Mouse (Mus musculus): ENCODE data around the gene Ahcyl1.

Gene Ahcyl1

DNA sequence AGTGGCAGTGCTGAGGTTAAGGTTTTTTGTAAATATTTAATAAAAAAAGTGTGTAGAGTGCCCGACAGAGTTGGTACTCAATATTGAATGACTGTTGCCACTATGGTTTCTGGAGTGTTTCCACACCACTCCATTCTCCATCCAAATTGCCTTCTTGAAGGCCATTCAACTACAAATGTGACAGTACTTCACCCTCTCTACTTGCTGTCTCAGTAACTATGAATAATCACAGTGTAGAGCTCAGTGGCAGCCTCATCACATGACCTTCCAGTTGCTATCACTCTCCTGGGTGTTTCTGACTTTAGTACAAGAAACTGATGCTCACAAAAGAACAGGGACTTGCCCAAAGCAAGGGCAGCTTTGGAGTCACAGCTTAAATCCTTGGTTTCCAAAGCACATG lies 19.6 kb upstream of the Ahcyl1 start:
- Histone ChIP-seq H3K27me3 (ENCODE audit: control insufficient read depth, insufficient read depth, low read length, poor library complexity, severe bottlenecking) (no peaks in the 10 kb centered on the region), H3K36me3 (ENCODE audit: control insufficient read depth, insufficient read depth, low read length, poor library complexity, severe bottlenecking) (no peaks in the 10 kb centered on the region)
- no peak for DNase-seq (ENCODE audit: low read depth, low spot score)

DNA sequence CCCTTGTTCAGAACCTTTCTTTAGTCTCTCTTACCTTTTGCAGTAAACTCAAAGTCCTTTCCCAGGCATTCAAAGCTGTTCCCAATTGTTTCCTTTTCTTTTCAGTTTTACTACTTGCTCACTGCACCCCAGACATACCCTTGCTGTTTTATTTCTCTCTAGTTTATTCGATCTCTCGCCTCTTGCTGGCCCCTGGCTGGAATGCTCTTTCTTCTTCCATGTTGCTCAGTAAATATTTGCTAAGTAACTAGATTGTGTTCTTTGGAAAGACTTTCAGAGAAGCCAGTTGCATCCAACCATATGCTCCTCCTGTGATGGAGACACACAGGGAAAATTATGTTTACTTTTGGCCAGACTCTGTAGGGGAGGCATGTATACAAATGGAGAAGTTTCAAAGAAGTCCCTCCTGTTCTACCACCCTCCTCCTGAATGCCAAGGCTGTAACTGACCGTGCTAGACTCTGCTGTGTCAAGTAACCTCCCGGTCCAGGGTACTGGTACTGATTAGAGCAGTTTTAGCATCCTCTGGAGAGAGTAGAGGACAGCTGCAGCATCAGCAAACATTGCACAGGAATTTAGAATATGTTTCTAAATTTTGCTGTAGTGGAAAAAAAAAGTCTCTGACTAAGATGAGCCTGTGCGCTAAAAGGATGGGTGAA lies 18.0 kb upstream of the Ahcyl1 start:
- Histone ChIP-seq H3K27me3 (ENCODE audit: control insufficient read depth, insufficient read depth, low read length, poor library complexity, severe bottlenecking) (no peaks in the 10 kb centered on the region), H3K36me3 (ENCODE audit: control insufficient read depth, insufficient read depth, low read length, poor library complexity, severe bottlenecking) (no peaks in the 10 kb centered on the region)
- DNase-seq (ENCODE audit: low read depth, low spot score) = no peak

DNA sequence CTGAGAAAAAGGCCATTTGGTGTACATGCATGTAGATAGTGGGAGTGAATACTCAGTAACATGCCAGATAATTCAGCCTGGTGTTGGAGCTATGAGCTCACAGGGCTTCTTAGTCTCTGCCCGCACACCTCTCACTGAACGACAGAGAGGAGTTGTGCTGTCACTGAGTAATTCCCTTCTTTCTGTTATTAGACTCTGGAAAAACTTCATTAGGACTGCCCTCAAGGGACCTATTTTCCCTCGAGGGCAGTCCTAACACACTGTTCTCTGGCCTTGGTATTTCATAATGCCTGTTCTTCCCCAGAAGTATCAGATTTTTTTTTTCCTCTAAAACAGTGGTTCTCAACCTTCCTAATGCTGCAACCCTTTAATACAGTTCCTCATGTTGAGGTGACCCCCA lies 15.7 kb upstream of the Ahcyl1 start:
- H3K36me3 ChIP-seq (ENCODE audit: control insufficient read depth, insufficient read depth, low read length, poor library complexity, severe bottlenecking) = no peaks in the 10 kb centered on the region
- H3K27me3 ChIP-seq (ENCODE audit: control insufficient read depth, insufficient read depth, low read length, poor library complexity, severe bottlenecking) = no peaks in the 10 kb centered on the region
- DNase-seq (ENCODE audit: low read depth, low spot score) = no peak

DNA sequence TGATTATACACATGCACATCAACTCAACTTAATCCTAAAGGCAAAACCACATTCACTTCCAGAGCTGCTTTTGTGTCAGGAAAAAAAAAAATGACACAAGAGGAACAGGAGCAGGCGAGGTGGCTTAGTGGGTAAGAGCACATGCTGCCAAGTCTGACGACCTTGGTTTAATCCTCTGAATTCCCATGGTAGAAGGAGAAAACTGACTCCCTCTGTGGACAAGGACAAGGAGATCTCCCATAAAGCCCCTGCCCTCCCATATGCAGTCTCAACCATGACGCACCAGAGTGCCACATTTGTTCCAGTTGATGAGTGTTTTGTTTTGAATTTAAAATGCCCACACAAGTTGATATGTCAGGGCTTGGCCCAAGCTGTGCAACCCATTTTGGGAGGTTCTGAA lies 12.8 kb upstream of the Ahcyl1 start:
- no peak for DNase-seq (ENCODE audit: low read depth, low spot score)
- no peaks in the 10 kb centered on the region for H3K27me3 ChIP-seq (ENCODE audit: control insufficient read depth, insufficient read depth, low read length, poor library complexity, severe bottlenecking)
- no peaks in the 10 kb centered on the region for H3K36me3 ChIP-seq (ENCODE audit: control insufficient read depth, insufficient read depth, low read length, poor library complexity, severe bottlenecking)

DNA sequence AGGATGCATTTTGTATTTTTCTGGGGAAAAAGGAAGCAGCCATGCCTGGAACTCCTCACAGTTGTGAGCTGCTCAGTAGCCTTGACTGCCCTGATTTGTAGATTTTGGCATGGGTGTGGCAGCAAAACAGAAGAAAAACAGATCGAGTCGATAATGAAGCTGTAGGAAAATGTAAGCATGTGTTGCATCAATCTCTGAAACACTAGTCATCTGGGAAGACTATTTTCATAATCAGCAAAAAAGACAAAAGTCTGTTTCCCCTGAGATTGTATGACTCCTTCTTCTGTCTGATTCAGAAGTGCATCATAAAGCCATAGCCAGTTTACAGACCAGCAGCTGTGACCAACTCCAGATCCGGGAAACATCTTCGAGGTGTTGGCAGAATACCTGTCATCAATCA lies 10.9 kb upstream of the Ahcyl1 start:
- no peak for DNase-seq (ENCODE audit: low read depth, low spot score)
- H3K27me3 ChIP-seq (ENCODE audit: control insufficient read depth, insufficient read depth, low read length, poor library complexity, severe bottlenecking) = no peaks in the 10 kb centered on the region
- no peaks in the 10 kb centered on the region for H3K36me3 ChIP-seq (ENCODE audit: control insufficient read depth, insufficient read depth, low read length, poor library complexity, severe bottlenecking)

DNA sequence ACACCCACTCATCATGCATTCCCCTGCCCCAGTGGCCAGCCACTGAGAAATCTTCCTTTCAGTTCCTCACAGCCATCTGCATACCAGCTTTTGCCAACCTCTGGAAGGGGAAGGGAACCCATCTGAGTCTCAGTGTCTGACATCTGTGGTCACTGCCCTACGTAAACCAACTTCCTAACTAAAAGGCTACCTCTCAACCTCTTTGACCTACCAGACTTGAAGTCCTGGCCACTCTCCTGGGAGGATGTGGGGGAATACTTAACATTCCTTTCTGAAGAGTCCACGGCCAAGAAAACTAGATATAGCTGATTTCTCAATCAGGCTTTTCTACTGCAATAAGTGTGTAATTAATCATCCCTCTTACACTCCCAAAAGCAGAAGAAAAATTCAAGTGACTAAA lies 9.8 kb upstream of the Ahcyl1 start:
- Histone ChIP-seq H3K27me3 (ENCODE audit: control insufficient read depth, insufficient read depth, low read length, poor library complexity, severe bottlenecking) (no peaks in the 10 kb centered on the region), H3K36me3 (ENCODE audit: control insufficient read depth, insufficient read depth, low read length, poor library complexity, severe bottlenecking) (no peaks in the 10 kb centered on the region)
- no peak for DNase-seq (ENCODE audit: low read depth, low spot score)

DNA sequence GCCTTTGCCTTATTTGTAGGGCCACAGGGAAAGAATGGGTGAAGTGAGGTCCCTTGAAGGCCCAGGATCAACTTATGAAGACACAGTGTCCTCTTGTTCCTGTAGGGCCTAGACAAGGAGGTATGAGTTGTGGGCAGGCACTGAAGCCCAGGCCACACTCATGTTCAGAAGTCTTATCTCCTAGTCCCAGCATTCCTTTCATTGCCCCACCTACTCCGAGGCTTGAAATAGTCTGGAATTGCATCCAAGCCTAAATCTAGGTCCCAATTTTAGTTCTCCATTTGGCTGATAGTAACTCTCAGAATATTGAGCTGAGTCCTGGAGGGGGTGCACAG lies 8.0 kb upstream of the Ahcyl1 start:
- no peaks in the 10 kb centered on the region for H3K27me3 ChIP-seq (ENCODE audit: control insufficient read depth, insufficient read depth, low read length, poor library complexity, severe bottlenecking)
- H3K36me3 ChIP-seq (ENCODE audit: control insufficient read depth, insufficient read depth, low read length, poor library complexity, severe bottlenecking) = no peaks in the 10 kb centered on the region
- DNase-seq (ENCODE audit: low read depth, low spot score) = no peak

DNA sequence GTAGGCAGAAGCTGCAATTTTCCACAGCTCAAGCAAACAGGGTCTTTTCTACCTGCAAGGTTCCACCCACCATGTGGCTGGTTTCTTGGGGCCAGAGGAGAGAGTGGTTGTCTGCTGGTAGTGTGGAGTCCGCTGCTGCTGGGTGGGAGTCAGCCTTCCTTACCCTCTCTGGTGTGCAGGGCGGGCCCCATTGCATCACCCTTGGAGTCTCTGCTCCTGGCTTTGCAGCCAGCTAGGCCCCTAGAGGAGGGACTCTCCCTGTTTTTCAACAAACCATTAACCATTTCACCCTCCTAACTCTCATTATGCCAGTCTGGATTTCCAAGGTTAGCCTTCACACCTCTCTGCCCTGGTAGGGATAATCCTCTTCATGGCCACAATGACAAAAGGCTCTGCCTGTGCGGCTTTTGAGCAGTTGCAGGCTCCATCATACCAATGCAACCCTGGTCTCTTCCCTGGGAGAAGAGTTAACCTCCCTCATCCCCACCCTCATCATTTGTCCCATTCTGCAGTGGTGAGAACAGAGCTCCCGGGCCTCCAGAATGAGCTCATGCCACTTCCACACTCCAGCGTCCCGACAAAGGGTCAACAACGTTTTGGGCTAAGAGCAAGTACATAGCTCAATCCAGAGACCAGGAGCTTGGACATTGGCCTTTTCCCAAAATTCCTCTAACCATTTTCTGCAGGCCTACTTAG lies 7.5 kb upstream of the Ahcyl1 start:
- Histone ChIP-seq H3K27me3 (ENCODE audit: control insufficient read depth, insufficient read depth, low read length, poor library complexity, severe bottlenecking) (no peaks in the 10 kb centered on the region), H3K36me3 (ENCODE audit: control insufficient read depth, insufficient read depth, low read length, poor library complexity, severe bottlenecking) (no peaks in the 10 kb centered on the region)
- DNase-seq (ENCODE audit: low read depth, low spot score) = no peak

DNA sequence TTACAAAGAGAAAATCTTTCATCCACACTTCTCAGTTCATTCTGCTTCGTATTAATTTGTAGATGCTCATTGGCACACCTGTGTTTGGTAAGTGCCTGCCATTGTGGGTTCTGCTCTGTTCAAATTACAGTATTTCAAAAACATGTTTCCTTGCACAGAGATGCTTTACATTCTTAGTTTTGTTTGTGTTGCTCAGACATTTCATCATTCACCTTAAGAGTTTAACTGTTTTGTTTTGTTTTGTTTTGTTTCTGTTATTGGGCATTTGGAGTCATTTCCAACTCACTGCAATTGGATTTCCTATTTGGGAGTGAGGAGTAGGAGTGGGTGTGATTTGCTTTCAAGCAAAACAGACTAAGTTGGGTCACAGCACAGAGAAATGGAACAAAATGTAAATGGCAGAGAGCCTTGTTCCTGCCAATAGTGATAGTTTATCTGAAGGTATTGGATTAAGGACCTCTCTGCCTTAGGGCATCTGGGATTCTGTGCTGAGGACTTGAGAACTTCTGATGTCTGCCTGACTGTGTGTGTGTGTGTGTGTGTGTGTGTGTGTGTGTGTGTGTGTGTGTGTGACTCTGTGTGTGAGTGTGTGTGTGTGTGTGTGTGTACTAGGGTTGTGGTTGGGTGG lies 5.5 kb upstream of the Ahcyl1 start:
- Histone ChIP-seq H3K36me3 (ENCODE audit: control insufficient read depth, insufficient read depth, low read length, poor library complexity, severe bottlenecking) (no peaks in the 10 kb centered on the region), H3K27me3 (ENCODE audit: control insufficient read depth, insufficient read depth, low read length, poor library complexity, severe bottlenecking) (no peaks in the 10 kb centered on the region)
- DNase-seq (ENCODE audit: low read depth, low spot score) = no peak

DNA sequence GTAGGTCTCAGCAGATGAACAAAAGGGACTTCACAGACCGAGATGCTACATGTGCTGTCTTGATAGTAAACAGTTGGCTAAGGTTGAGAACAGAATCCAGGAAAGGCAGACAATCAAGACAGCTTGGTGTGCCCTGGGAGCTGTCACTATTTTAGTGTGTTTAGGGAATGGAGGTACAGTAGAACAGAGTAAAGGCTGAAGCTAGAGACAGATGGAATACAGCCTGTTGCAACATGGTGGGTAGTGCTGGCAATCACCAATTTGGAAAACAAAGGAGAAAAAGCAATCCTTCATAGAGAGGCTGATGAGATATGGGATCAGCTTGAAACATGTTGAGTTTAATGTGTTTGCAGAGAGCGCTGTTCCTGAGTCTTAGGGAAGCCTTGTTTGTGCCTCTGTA lies 4.3 kb upstream of the Ahcyl1 start:
- DNase-seq (ENCODE audit: low read depth, low spot score) = no peak
- Histone ChIP-seq H3K27me3 (ENCODE audit: control insufficient read depth, insufficient read depth, low read length, poor library complexity, severe bottlenecking) (no peaks in the 10 kb centered on the region), H3K36me3 (ENCODE audit: control insufficient read depth, insufficient read depth, low read length, poor library complexity, severe bottlenecking) (no peaks in the 10 kb centered on the region)

DNA sequence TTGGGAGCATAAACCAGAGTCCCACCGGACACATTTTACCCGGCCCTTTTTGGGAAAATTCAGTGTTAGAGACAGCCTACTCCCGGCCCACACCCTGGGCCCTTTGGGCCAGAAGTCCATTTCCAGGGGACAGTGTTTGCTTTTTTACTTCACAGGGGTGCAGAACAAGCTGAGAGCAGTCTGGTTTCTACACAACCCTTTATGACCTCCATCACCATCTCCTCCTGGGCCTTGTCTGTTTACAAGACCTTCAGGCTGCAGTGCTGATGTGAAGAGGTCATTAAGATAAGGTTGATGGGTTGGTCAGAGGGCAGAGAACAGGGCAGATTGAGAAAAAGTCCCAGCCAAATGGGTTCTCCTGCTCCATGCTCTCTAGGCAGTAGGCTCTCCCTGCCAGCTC lies 550 bp upstream of the Ahcyl1 start:
- H3K27me3 ChIP-seq (ENCODE audit: control insufficient read depth, insufficient read depth, low read length, poor library complexity, severe bottlenecking) = no peaks in the 10 kb centered on the region
- DNase-seq (ENCODE audit: low read depth, low spot score) = no peak
- H3K36me3 ChIP-seq (ENCODE audit: control insufficient read depth, insufficient read depth, low read length, poor library complexity, severe bottlenecking) = no peaks in the 10 kb centered on the region

DNA sequence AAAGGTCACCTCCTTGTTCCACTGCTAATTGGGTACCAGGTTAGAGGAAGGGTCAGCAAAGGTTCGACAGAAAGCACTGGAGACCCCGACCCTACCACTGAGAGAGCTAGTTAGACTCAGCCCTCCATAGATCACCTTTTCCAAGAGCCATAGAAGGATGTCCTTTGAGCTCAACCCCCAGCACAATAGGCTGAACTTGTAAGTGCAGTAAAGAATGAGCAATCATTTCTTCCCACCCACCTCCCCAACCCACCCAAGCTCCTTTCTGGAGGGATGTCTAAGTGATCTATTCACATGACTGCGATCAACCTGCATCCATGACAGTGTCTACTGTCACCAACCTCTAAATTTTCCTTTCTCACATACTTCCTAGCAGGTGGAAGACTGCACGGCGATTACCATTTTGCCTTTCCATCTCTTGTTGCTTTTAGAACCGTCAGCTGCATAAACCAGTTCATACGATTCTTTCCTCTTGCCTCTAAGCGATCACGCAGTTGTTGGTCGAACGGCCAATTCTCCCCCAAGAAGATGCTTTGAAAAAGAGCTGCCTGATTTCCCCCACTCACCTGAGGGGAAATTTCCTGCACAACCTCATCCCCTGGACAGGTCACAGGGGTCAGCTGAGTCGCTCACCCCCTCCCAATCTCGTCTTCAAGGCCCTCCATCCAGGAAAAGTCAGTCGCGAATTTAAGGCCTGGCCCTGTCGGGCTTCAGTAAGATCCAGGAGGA lies 977 bp downstream of the Ahcyl1 start:
- peak; percentile 6 for DNase-seq (ENCODE audit: low read depth, low spot score)
- Histone ChIP-seq H3K27me3 (ENCODE audit: control insufficient read depth, insufficient read depth, low read length, poor library complexity, severe bottlenecking) (no peaks in the 10 kb centered on the region), H3K36me3 (ENCODE audit: control insufficient read depth, insufficient read depth, low read length, poor library complexity, severe bottlenecking) (no peaks in the 10 kb centered on the region)

DNA sequence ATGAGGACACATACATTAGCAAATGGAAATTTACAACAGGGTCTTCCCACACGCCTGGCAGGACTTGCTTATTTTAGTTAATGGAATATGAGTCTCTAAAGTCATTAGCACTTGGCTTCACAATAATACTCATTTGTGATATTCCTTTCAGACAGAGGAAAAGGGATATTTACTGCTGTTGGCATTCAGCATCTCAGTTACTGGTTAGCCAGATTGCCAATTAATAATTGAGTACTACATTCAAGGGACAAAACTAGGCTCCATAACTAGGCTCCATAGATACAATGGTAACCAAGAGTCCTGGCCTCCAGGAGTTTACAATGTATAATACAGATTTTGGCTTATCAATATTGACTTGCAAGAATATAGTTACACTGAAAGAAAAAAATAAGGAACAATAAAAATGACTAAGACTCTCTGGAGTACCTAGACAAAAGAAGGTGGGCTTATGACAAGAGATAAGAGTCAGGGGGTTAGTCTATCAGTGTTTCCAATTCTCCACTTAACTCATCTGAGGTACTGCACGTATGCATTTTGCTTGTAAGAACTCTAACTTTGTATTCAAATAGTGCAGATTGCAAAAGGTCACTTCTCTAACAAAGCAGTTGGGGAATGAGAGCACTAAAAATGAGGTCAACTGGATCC lies 2.0 kb downstream of the Ahcyl1 start:
- H3K36me3 ChIP-seq (ENCODE audit: control insufficient read depth, insufficient read depth, low read length, poor library complexity, severe bottlenecking) = no peaks in the 10 kb centered on the region
- no peaks in the 10 kb centered on the region for H3K27me3 ChIP-seq (ENCODE audit: control insufficient read depth, insufficient read depth, low read length, poor library complexity, severe bottlenecking)
- no peak for DNase-seq (ENCODE audit: low read depth, low spot score)

DNA sequence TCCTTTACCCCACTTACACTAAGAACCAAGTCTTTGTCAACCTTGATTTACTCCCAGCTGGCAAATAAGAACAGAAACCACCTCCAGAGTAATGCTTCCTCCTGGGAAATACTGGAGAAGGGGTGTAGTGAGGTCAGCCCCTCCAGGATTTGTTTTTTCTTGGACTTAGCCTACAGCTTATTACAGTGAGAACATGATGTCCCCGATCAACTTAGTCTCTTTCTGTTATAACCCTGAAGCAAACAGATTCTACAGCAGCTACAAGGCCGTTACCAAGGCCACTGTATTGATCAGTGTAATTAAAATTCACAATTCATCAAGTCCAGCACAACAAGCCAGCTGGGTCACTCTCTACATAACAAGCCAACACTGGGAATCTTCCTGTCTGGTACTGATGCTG lies 6.0 kb downstream of the Ahcyl1 start:
- DNase-seq (ENCODE audit: low read depth, low spot score) = no peak
- H3K36me3 ChIP-seq (ENCODE audit: control insufficient read depth, insufficient read depth, low read length, poor library complexity, severe bottlenecking) = no peaks in the 10 kb centered on the region

DNA sequence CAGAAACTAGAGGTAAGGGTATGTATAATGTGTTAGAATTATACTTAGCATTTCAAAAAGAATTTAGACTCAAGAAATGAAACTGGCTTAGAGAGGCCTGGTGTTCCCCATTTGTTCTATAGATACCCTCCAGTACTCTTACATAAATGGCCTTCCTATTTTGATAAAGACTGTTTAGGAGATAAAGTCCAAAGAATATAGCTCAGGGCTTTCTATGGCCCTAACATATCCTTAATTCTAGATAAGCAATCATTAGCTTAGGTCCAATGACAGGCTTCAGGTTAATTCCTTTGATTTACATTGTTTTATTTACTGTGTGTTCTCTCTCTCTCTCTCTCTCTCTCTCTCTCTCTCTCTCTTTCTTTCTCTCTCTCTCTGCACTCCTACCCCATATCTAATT lies 7.1 kb downstream of the Ahcyl1 start:
- Histone ChIP-seq H3K27me3 (ENCODE audit: control insufficient read depth, insufficient read depth, low read length, poor library complexity, severe bottlenecking) (no peaks in the 10 kb centered on the region), H3K36me3 (ENCODE audit: control insufficient read depth, insufficient read depth, low read length, poor library complexity, severe bottlenecking) (no peaks in the 10 kb centered on the region)
- no peak for DNase-seq (ENCODE audit: low read depth, low spot score)

More for the DNA sequence above, 6.0 kb downstream of the Ahcyl1 start:
- H3K27me3 ChIP-seq (ENCODE audit: control insufficient read depth, insufficient read depth, low read length, poor library complexity, severe bottlenecking) = no peaks in the 10 kb centered on the region
